Mouse (Mus musculus) hindbrain, embryonic 10.5 days (tissue): ENCODE data around the gene Kcnj5. TPM values are rescaled to one million over a fixed set of nuclear protein-coding genes. Genes with fewer than 3 reads are reported as not detected.

Experiments
- DNase-seq: peaks from one replicate; pipeline ENCODE4 v3.0.0-alpha.2; 2017; ENCODE audit warnings: low spot score
- H3K27ac ChIP-seq: fragments of 300-500 bp; sonication (generic); 2 replicates; pipeline ENCODE4 v1.5.1; 2016; ENCODE audit warnings: mild to moderate bottlenecking, moderate library complexity
- H3K27me3 ChIP-seq: fragments of 300-500 bp; sonication (generic); 2 replicates; pipeline ENCODE4 v1.6.1; 2016; ENCODE audit warnings: mild to moderate bottlenecking; ENCODE audit not compliant: poor library complexity, insufficient read depth, severe bottlenecking
- H3K36me3 ChIP-seq: fragments of 300-500 bp; sonication (generic); 2 replicates; pipeline ENCODE4 v1.6.1; 2016; ENCODE audit warnings: mild to moderate bottlenecking, moderate library complexity
- H3K4me1 ChIP-seq: fragments of 300-500 bp; sonication (generic); replicated peaks from 2 replicates; pipeline ENCODE4 v1.6.1; 2016; ENCODE audit warnings: mild to moderate bottlenecking
- H3K4me3 ChIP-seq: fragments of 300-500 bp; sonication (generic); 2 replicates; pipeline ENCODE4 v1.5.1; 2016; ENCODE audit warnings: mild to moderate bottlenecking, moderate library complexity
- H3K9me3 ChIP-seq: fragments of 300-500 bp; sonication (generic); 2 replicates; pipeline ENCODE4 v1.6.1; 2016; ENCODE audit warnings: mild to moderate bottlenecking, moderate library complexity
- WGBS: fragments of 180-500 bp; shearing (Covaris S2); methylation state at CpG from one replicate; pipeline ENCODE4 v1.1.7; 2016; 5-methylcytosine and 5-hydroxymethylcytosine counted together
- polyA plus RNA-seq: library from polyadenylated mRNA; unstranded; fragments of >200 nt; fragmentation: Nextera tagmentation; extraction: Ambion mirVana; gene quantifications from 2 replicates; pipeline ENCODE4 v1.2.1, GENCODE M21; 2016

The Kcnj5 gene
- 0.35 and 0.46 TPM in 2 replicates for polyA plus RNA-seq

DNA sequence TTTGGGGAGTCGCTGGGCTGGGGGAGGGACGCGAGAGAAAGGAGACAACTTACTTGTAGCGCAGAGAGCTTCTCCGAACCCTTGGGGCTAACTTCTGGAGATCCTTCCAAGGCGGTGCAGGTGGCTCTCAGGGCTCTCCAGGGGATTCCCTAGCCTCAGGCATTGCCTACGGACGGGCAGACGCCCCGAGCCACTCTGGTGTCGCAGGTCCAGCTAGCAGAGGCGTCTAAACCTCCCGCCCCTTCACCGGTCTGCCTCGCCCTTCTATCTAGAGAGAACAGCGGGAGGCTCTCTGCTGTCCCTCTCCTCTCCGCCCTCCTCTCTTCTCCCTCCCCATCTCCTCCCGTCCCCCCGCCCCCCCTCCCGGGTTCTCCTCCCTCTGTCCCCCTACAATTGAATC, at the start of gene Kcnj5:
TSS of gene Kcnj5 (minus strand) at position 300 of the 400 bp plus-strand sequence.
- Histone ChIP-seq H3K4me1 (peaks cover 24% of the 10 kb centered on the region), H3K27ac (peak within 1 kb of the TSS; percentile 56), H3K4me3 (peak within 1 kb of the TSS; percentile 52), H3K27me3 (peaks cover 80% of the 10 kb centered on the region), H3K9me3 (no peaks in the 10 kb centered on the region), H3K36me3 (no peaks in the 10 kb centered on the region)
- DNase-seq = peak; percentile 39
- WGBS = 1% methylated on average over 20 of the region's 20 CpGs

DNA sequence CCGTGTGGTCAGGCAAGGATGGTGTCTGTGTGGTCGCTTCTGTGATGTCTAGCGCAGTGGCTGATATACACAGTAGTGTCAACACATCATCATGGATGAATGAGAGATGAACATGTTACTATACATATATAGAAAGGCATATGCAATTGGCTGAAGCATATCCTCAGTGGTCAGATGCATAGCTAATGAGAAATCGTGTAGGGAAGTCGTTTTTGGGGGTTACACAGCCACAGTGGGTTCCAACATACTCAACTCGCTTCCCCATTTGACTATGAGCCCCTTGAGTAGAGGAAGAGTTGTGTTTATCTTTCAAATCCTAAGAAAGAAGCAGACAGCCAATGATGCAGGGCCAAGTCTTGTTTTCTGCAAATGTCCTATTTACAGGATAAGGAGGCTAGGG, 48.6 kb upstream of the Kcnj5 start:
- DNase-seq = no peak
- Histone ChIP-seq H3K36me3 (no peaks in the 10 kb centered on the region), H3K4me1 (no peaks in the 10 kb centered on the region), H3K4me3 (no peak overlapping the region), H3K27me3 (no peaks in the 10 kb centered on the region), H3K27ac (no peak overlapping the region), H3K9me3 (no peaks in the 10 kb centered on the region)
- WGBS = 86% methylated on average over 6 of the region's 6 CpGs

DNA sequence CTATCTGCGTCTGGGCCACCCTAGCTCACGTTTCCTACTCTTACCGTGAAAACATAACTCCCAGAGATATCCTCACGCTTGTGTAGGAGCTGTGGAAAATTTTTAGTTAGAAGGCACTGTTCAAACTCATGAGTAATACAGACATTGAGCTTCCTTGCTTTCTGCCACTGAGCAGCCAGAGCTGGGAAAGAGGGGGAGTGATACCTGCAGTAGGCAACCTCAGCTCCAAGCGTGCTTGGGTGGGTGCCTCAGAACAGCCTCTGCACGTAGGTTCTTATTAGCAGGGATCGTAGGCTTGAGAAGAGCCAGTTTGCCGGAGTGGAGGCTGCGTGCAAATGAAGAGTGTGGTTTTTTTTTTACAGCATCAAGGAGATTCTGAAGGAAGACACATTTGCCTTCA, 47.6 kb upstream of the Kcnj5 start:
- H3K4me1 ChIP-seq = no peaks in the 10 kb centered on the region

DNA sequence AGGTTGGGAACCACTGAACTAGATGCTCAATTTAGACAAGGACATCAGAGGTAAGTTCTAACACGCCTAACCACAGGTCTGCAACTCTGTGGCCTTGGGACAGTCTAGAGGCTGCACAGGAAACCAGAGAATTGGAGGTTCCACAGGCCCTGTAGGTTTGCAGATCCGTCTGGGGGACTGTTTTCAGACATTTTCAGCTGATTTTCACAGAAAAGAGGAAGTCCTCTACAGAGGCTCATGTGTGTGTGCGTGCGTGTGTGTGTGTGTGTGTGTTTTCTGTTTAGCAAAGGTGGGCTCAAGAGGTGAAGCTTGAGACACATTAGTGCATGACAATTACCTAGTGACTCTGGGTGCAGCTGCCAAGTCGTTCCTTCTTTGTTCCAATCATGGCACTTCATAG, 46.9 kb upstream of the Kcnj5 start:
- no peak for DNase-seq
- no peak overlapping the region for H3K27ac ChIP-seq
- H3K27me3 ChIP-seq = no peaks in the 10 kb centered on the region
- H3K4me1 ChIP-seq = no peaks in the 10 kb centered on the region
- no peaks in the 10 kb centered on the region for H3K9me3 ChIP-seq
- WGBS = 85% methylated on average over 5 of the region's 5 CpGs
- H3K36me3 ChIP-seq = no peaks in the 10 kb centered on the region
- no peak overlapping the region for H3K4me3 ChIP-seq

More for the DNA sequence above, 47.6 kb upstream of the Kcnj5 start:
- DNase-seq = no peak
- H3K9me3 ChIP-seq = no peaks in the 10 kb centered on the region
- no peaks in the 10 kb centered on the region for H3K27me3 ChIP-seq
- no peak overlapping the region for H3K4me3 ChIP-seq
- H3K27ac ChIP-seq = no peak overlapping the region
- WGBS = 90% methylated on average over 9 of the region's 9 CpGs
- H3K36me3 ChIP-seq = no peaks in the 10 kb centered on the region

DNA sequence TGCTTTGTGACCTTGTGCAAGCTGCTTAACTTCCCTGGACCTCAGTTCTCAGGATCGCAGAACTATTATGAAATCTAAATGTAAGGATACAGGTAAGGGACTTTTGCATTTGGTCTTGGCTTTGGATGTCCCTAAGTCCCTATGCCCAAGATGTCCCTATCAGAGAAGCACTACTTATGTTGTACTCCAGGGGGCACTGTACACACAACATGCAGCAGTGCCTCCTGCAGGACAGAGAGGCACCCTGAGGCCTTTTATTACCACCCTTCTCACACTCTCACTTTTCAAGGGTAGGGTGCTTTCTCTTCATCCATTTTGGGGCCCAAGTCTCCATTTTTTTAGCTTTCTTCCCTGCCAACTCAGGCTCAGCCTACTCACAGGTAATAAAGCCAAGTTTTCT, 44.0 kb upstream of the Kcnj5 start:
- 94% methylated on average over 1 of the region's 1 CpGs for WGBS
- no peaks in the 10 kb centered on the region for H3K9me3 ChIP-seq
- no peaks in the 10 kb centered on the region for H3K27me3 ChIP-seq
- no peak for DNase-seq
- H3K4me1 ChIP-seq = no peaks in the 10 kb centered on the region
- H3K4me3 ChIP-seq = no peak overlapping the region
- no peak overlapping the region for H3K27ac ChIP-seq
- no peaks in the 10 kb centered on the region for H3K36me3 ChIP-seq

DNA sequence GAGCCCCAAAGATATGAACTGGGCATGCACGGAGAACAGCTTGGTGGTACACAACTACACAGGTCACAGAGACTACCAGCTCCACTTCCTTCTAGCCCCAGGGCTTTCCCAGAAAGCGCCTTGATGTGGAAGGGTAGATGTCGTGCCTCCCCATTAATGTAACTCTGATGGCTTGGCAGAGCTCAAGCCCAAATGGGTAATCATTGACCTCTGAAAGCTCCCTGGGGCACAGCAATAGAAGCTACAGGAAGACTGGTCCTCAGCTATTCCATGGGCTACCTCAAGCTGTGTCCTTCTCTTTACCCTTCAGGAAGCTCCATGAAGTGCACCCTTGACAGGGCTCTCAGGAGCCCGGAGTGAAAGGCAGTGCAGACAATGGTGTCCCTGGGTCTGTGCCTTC, 40.8 kb upstream of the Kcnj5 start:
- no peak overlapping the region for H3K4me3 ChIP-seq
- H3K27ac ChIP-seq = no peak overlapping the region
- 85% methylated on average over 4 of the region's 4 CpGs for WGBS
- no peak for DNase-seq
- H3K4me1 ChIP-seq = no peaks in the 10 kb centered on the region
- no peaks in the 10 kb centered on the region for H3K9me3 ChIP-seq
- H3K36me3 ChIP-seq = no peaks in the 10 kb centered on the region
- H3K27me3 ChIP-seq = no peaks in the 10 kb centered on the region

DNA sequence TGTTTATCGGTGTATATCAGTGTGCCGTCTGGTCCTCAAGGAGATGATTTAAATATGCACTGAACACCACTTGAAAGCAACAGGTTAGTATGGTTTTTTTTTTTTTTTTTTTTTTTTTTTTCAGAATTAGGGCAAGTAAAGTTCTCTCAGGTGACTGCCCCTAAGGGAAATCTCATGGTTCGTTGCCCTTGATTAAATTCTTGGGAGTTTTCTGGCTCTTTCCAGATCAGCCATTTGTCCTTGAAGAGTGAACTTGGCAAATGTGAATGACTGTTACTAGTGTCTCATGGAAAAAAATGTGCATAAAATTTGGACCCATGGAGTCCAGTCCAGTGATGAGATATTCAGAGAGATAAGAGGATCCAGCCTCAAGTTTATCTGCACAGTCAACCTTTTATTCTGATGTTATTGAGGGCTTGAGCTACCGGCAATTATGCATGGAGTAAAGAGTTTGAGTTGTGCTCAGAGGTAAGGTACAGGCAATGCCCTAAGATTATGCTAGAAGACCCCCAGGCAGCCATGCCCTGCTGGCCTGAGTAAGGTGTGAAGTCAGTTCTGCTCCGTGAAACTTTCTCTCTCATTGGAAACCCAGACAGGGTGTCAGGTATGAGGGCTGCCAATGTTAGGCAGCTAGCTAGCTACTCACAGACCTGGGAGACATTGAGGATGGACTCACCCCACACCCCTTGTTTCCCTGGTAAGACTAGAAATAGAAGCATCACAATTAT, 32.9 kb upstream of the Kcnj5 start:
- Histone ChIP-seq H3K9me3 (no peaks in the 10 kb centered on the region), H3K4me3 (no peak overlapping the region), H3K36me3 (no peaks in the 10 kb centered on the region), H3K27me3 (no peaks in the 10 kb centered on the region), H3K4me1 (no peaks in the 10 kb centered on the region), H3K27ac (no peak overlapping the region)
- WGBS = 82% methylated on average over 5 of the region's 5 CpGs
- no peak for DNase-seq

DNA sequence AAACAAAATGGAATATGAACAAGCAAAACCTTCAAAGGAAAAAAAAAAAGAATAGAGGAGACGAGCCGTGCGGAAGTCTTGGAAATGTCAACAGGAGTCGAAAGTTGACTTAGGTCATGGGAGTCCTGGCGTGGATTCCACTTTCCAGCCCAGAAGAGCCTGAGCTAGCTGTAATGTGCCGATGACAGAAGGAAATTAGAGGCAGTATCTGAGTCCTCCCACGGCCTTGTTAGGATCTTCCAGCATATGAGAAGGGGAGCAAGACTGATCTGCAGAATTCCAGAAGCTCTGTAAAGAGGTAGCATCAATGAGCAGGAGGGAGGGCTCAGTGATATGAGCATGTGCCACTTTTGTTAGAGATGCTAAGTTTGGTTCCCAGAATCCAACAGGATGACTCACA, 31.9 kb upstream of the Kcnj5 start:
- Histone ChIP-seq H3K4me1 (no peaks in the 10 kb centered on the region), H3K36me3 (no peaks in the 10 kb centered on the region), H3K4me3 (no peak overlapping the region), H3K9me3 (no peaks in the 10 kb centered on the region), H3K27ac (no peak overlapping the region), H3K27me3 (no peaks in the 10 kb centered on the region)
- 91% methylated on average over 7 of the region's 7 CpGs for WGBS
- DNase-seq = no peak

DNA sequence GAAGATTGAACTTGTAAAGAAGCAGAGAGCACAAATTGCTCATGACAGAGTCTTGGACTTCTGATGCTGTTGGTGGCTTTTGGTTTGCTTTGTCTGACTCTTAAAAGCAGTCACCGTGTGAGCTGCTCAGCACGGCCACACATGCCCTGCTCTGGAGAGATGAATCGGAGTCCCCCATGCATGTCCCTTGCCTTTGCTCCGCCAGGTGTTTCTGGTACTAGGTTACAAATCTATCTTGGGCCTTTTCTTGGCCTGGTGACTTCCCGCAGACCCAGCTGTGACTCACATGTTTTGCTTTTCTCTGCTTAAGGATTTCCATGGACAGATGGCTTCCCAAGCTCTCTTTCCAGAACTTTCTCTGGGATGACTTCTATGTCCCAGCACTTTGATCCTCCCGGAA, 29.5 kb upstream of the Kcnj5 start:
- Histone ChIP-seq H3K4me3 (no peak overlapping the region), H3K9me3 (no peaks in the 10 kb centered on the region), H3K27ac (no peak overlapping the region), H3K27me3 (no peaks in the 10 kb centered on the region), H3K36me3 (no peaks in the 10 kb centered on the region), H3K4me1 (peaks cover 11% of the 10 kb centered on the region)
- DNase-seq = no peak
- 92% methylated on average over 6 of the region's 6 CpGs for WGBS

DNA sequence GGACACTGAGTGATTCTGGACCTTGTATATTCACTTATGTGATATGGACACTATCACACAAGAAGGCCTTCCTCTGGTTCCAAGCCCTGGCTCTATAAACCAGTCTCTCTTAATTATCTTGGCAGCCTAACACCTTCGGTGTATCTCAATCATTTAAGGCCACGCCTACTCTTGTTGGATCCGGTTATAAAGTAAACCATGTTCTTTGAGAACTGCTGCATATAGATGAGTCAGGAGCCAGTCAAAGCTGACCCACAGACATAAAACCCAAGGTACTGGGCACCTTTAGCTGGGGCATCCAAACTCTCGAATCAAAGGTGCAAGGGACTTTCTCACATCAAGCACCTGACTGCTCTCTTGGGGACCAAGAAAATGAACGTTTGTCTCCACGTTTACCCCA, 28.1 kb upstream of the Kcnj5 start, which contains the start of gene Kcnj1:
TSS of gene Kcnj1 (plus strand) at position 292 of the 400 bp plus-strand sequence.
- Histone ChIP-seq H3K27me3 (no peaks in the 10 kb centered on the region), H3K9me3 (no peaks in the 10 kb centered on the region), H3K4me1 (peaks cover 11% of the 10 kb centered on the region), H3K36me3 (no peaks in the 10 kb centered on the region), H3K27ac (no peak within 1 kb of the TSS), H3K4me3 (no peak within 1 kb of the TSS)
- WGBS = 90% methylated on average over 6 of the region's 6 CpGs
- no peak for DNase-seq

DNA sequence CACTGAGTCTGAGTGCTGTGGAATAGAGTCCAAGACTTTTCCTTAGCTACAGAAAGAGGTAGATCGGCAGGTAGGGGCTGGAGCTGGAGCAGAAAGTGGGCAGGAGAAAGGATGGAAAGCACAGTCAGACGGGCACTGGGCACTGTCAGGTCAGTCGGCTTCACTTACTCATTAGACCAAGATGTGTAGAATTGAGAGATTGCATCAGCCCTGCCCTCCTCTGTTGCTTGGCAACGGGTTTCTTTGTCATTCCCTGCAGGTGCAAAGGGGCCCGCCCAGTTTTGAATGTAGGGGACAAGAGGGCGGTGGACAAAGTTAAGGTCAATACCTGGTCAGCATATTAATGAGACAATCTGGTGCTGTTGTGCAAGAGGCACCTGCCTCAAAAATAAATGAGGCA, 25.2 kb upstream of the Kcnj5 start:
- H3K27ac ChIP-seq = no peak overlapping the region
- no peak overlapping the region for H3K4me3 ChIP-seq
- no peak for DNase-seq
- 48% methylated on average over 6 of the region's 6 CpGs for WGBS
- peaks cover 11% of the 10 kb centered on the region for H3K4me1 ChIP-seq
- no peaks in the 10 kb centered on the region for H3K36me3 ChIP-seq
- H3K27me3 ChIP-seq = no peaks in the 10 kb centered on the region
- H3K9me3 ChIP-seq = no peaks in the 10 kb centered on the region

DNA sequence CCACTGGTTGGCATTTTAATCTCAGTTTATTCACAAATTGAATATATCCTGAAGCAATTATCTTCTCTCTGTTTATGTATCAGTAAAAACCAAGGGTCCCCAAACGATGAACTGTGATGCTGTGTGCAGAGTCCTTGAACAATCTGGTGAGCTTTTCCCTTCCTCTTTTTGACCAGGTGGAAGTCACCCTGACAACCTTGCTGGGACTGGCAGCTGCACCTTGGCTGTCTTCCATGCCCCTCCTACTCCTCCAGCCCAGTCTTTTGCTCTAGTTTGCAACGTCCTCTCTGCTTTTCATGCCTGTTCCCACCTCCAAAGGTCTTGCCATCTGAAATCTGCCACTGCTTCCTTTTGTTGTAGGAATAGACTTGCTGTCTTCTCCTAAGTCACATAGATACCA, 24.7 kb upstream of the Kcnj5 start:
- Histone ChIP-seq H3K36me3 (no peaks in the 10 kb centered on the region), H3K27me3 (no peaks in the 10 kb centered on the region), H3K9me3 (no peaks in the 10 kb centered on the region), H3K4me3 (no peak overlapping the region), H3K4me1 (peaks cover 11% of the 10 kb centered on the region), H3K27ac (no peak overlapping the region)
- 55% methylated on average over 2 of the region's 2 CpGs for whole genome bisulfite sequencing
- DNase-seq = no peak

DNA sequence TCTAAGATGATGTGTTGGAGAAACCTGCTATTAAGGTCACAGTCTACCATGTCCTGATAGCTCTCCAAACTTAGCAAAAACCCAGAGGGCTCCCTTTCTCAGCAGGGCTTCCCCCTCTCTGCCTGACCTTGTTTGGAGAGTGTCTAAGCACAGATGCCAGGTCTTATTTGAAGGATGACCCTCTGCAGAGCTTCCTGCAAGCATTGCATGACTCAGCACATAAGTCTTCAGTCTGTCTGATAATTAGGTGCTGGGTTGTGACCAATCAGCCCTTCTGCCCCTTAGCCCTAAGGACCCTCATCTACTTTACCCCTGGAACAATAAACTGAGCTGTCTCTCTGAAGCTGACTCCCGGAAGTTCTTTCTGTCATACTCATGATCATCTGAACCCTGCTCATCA, 16.6 kb upstream of the Kcnj5 start:
- H3K4me3 ChIP-seq = no peak overlapping the region
- DNase-seq = no peak
- peaks cover 3% of the 10 kb centered on the region; the same call in 1 of the 2 replicates for H3K9me3 ChIP-seq
- H3K27ac ChIP-seq = no peak overlapping the region
- no peaks in the 10 kb centered on the region for H3K36me3 ChIP-seq
- 82% methylated on average over 1 of the region's 1 CpGs for WGBS
- H3K4me1 ChIP-seq = no peaks in the 10 kb centered on the region
- H3K27me3 ChIP-seq = no peaks in the 10 kb centered on the region

DNA sequence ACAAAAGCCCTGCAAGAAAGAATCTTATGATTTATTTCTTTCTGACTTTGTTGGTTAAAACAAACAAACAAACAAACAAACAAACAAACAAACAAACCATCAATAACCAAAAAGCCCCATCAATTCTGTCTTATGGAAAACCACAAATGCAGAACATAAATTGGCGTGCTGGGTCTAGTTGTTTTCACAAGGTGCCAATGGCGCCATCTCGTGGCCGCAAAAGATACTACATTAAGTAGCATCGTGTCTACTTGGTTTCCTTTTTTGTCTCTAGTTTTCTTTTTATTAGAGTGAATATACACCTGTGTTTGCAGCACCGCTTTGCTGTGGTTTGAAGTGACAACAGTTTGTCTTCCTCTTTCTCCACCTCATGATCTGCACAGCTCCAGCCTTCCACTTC, 6.2 kb upstream of the Kcnj5 start:
- 7% methylated on average over 6 of the region's 6 CpGs for WGBS
- Histone ChIP-seq H3K4me1 (peaks cover 11% of the 10 kb centered on the region), H3K9me3 (no peaks in the 10 kb centered on the region), H3K27ac (no peak overlapping the region), H3K36me3 (no peaks in the 10 kb centered on the region), H3K27me3 (peaks cover 34% of the 10 kb centered on the region), H3K4me3 (no peak overlapping the region)
- DNase-seq = peak; percentile 65
